Mouse (Mus musculus): ENCODE results near the gene Ptch1. TPM values are rescaled to one million over a fixed set of nuclear protein-coding genes. Genes with fewer than 3 reads are reported as not detected.

The Ptch1 gene
- total and polyA plus RNA-seq, 3 experiments = 7.5 to 79.0 (median 23.4) TPM

DNA sequence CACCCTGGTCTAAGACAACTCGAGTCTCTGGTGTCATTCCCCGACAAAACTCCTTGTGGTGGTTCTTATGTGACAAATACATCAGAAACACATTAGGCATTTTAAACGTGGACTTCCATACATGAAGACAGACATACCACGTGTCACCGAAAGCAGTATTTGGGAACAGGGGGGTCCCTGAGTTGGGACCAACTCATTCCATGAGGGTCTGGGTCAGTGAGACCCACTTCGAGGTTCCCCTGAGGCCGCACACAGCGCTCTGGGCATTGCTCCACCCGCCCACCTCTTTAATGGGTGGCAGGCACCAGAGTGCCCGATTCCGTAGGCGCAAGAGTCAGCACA is 1.3 kb downstream of the Ptch1 start:
- Histone ChIP-seq H3K27me3 (ENCODE audit: control insufficient read depth in 1 of 2, insufficient read depth in 2 of 2, low read length in 2 of 2) (no peaks in the 10 kb centered on the region; a peak in 1 of 4 replicates), H3K79me2 (ENCODE audit: control insufficient read depth, insufficient read depth, low read length, poor library complexity) (no peaks in the 10 kb centered on the region; the same call in 1 of the 2 replicates), H3K36me3 (ENCODE audit: control insufficient read depth in 1 of 2, insufficient read depth in 2 of 2, low read length in 2 of 2) (peaks cover 0 to 5% of the 10 kb centered on the region in 2 experiments; a peak in 1 of 4 replicates), H3K9ac (ENCODE audit: control insufficient read depth, low read depth, low read length, poor library complexity, severe bottlenecking) (no peak overlapping the region), H3K27ac (ENCODE audit: control insufficient read depth, low read depth, low read length) (no peak overlapping the region), H3K9me3 (replicated peaks; ENCODE audit: insufficient read depth, low read length) (no peaks in the 10 kb centered on the region), H3K4me3 (ENCODE audit: control insufficient read depth in 1 of 2, insufficient read depth in 1 of 2, low read depth in 2 of 2, low read length in 2 of 2) (no peak overlapping the region), H3K4me1 (ENCODE audit: control insufficient read depth in 1 of 2, insufficient read depth in 2 of 2, low read length in 2 of 2) (peaks cover 0 to 6% of the 10 kb centered on the region in 2 experiments)
- TF ChIP-seq ZNF384 (IDR thresholded peaks at IDR 0.05; ENCODE audit: low read depth, low read length) = no peak
- TF ChIP-seq MAFK (IDR thresholded peaks at IDR 0.05; ENCODE audit: borderline replicate concordance, low read depth, low read length) = no peak
- no peak for TF ChIP-seq ETS1 (IDR thresholded peaks at IDR 0.05; ENCODE audit: low read depth, low read length)
- TF ChIP-seq POLR2AphosphoS5 (IDR thresholded peaks at IDR 0.05; ENCODE audit: borderline replicate concordance, low read depth, low read length) = no peak
- TF ChIP-seq RCOR1 (IDR thresholded peaks at IDR 0.05; ENCODE audit: low read depth, low read length) = no peak
- TF ChIP-seq E2F4 (IDR thresholded peaks at IDR 0.05; ENCODE audit: borderline replicate concordance, low read depth, low read length) = no peak
- no peak for TF ChIP-seq JUND (IDR thresholded peaks at IDR 0.05; ENCODE audit: low read depth, low read length)
- no peak for TF ChIP-seq RAD21 (IDR thresholded peaks at IDR 0.05; ENCODE audit: low read depth, low read length)
- TF ChIP-seq HCFC1 (IDR thresholded peaks at IDR 0.05; ENCODE audit: low read depth, low read length) = no peak
- no peak for TF ChIP-seq TAL1 (IDR thresholded peaks at IDR 0.05; ENCODE audit: low read length)
- no peak for TF ChIP-seq CHD1 (IDR thresholded peaks at IDR 0.05; ENCODE audit: low read depth, low read length)
- no peak for TF ChIP-seq ZKSCAN1 (IDR thresholded peaks at IDR 0.05; ENCODE audit: low read depth, low read length)
- TF ChIP-seq TBP (IDR thresholded peaks at IDR 0.05; ENCODE audit: low read depth, low read length) = no peak
- TF ChIP-seq MAZ (IDR thresholded peaks at IDR 0.05; ENCODE audit: low read depth, low read length) = no peak
- DNase-seq (ENCODE audit: low read depth, low spot score) = no peak

DNA sequence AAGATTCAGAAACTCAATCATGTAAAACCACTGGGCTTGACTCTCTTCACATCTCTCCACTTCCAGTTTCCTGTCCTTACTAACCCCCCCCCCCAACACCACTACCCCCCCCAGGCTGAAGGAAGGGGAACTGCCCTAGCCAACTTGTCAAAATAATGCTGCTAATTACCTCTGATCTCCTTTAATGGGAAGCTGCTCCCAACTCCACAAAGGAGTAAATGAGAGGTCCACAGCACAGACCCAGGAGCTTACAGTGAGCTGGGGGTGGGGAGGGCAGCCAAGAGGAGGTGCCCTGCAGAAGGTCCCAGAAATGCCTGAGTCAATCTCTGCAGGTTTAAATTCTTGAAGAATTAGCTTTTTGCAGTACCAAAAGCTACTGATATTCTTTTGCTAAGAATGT is 2.9 kb downstream of the Ptch1 start:
- DNase-seq (ENCODE audit: low read depth, low spot score) = no peak
- Histone ChIP-seq H3K4me3 (ENCODE audit: control insufficient read depth in 1 of 2, insufficient read depth in 1 of 2, low read depth in 2 of 2, low read length in 2 of 2) (no peak overlapping the region), H3K79me2 (ENCODE audit: control insufficient read depth, insufficient read depth, low read length, poor library complexity) (peaks cover 5% of the 10 kb centered on the region), H3K36me3 (ENCODE audit: control insufficient read depth in 1 of 2, insufficient read depth in 2 of 2, low read length in 2 of 2) (peaks cover 0 to 5% of the 10 kb centered on the region in 2 experiments; a peak in 1 of 4 replicates), H3K4me1 (ENCODE audit: control insufficient read depth in 1 of 2, insufficient read depth in 2 of 2, low read length in 2 of 2) (peaks cover 0 to 6% of the 10 kb centered on the region in 2 experiments), H3K9me3 (replicated peaks; ENCODE audit: insufficient read depth, low read length) (no peaks in the 10 kb centered on the region), H3K27me3 (ENCODE audit: control insufficient read depth in 1 of 2, insufficient read depth in 2 of 2, low read length in 2 of 2) (no peaks in the 10 kb centered on the region; a peak in 1 of 4 replicates), H3K9ac (ENCODE audit: control insufficient read depth, low read depth, low read length, poor library complexity, severe bottlenecking) (no peak overlapping the region), H3K27ac (ENCODE audit: control insufficient read depth, low read depth, low read length) (no peak overlapping the region)
- TF ChIP-seq POLR2AphosphoS2 (IDR thresholded peaks at IDR 0.05; ENCODE audit: low read length) = no peak
- TF ChIP-seq MYB (IDR thresholded peaks at IDR 0.05; ENCODE audit: low read depth, low read length) = no peak
- TF ChIP-seq RCOR1 (IDR thresholded peaks at IDR 0.05; ENCODE audit: low read depth, low read length) = no peak
- TF ChIP-seq BHLHE40 (IDR thresholded peaks at IDR 0.05; ENCODE audit: borderline replicate concordance, low read depth, low read length) = no peak
- no peak for TF ChIP-seq SMC3 (IDR thresholded peaks at IDR 0.05; ENCODE audit: low read depth, low read length)
- no peak for TF ChIP-seq MEF2A (IDR thresholded peaks at IDR 0.05; ENCODE audit: extremely low read depth, insufficient replicate concordance, low read depth, low read length, poor library complexity, severe bottlenecking)
- TF ChIP-seq NRF1 (IDR thresholded peaks at IDR 0.05; ENCODE audit: insufficient read depth, low read depth, low read length, poor library complexity, severe bottlenecking) = no peak
- TF ChIP-seq MAZ (IDR thresholded peaks at IDR 0.05; ENCODE audit: low read depth, low read length) = no peak
- TF ChIP-seq TBP (IDR thresholded peaks at IDR 0.05; ENCODE audit: low read depth, low read length) = no peak
- no peak for TF ChIP-seq ZC3H11A (IDR thresholded peaks at IDR 0.05; ENCODE audit: low read depth, low read length)
